Mouse (Mus musculus) ovary, postnatal 36 days (tissue): ENCODE measurements around the gene Clcn7.
"Not testable (repeated sequence)": the region's sequence is repeated elsewhere in the genome, so short reads cannot be mapped to it uniquely, and the experiment has no call there.

Experiments used
- DNase-seq: peaks from one replicate; pipeline ENCODE4 v3.0.0; 2022; ENCODE audit warnings: low spot score, mixed read lengths

The Clcn7 gene

GRCm38 (mm10) chr17:25133275-25133698, at the start of gene Clcn7:
Clcn7 (plus strand) TSS chr17:25133391.
- DNase-seq = peak; percentile 89

DNA sequence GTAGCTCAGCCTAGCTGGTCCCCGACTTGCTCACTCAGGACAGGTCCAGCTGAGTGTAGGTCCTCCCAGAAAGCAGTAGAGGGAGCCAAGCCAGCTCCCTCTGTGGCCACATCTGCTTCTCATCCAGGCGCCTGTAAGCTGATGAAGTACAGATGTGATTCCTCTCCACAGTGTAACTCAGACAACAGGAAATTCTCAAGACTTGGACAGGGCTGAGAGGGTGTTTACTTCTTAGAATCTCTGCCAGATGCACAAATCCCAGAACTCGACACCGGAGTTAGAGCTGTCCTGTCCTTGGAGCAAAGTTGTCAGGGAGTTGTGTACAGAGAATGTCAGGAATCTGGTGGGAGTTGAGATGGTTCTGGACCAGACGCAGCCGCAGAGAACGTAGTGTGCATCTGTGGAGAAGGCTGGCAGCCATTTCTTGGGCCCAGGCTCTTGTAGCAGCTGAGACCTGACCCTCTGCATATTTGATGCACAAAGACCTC, 49.7 kb upstream of the Clcn7 start, which contains the start of gene Tmem204:
Gene Tmem204 (minus strand): TSS at position 148 of the 488 bp plus-strand sequence.
- DNase-seq = peak; percentile 40

- DNase-seq = no peak
Observed at GRCm38 (mm10) chr17:25084835-25085385, 48.3 kb upstream of the Clcn7 start.

- no peak for DNase-seq
Observed at GRCm38 (mm10) chr17:25086724-25087123, 46.5 kb upstream of the Clcn7 start.

- no peak for DNase-seq
Observed at GRCm38 (mm10) chr17:25089158-25089557, 44.0 kb upstream of the Clcn7 start.

DNA sequence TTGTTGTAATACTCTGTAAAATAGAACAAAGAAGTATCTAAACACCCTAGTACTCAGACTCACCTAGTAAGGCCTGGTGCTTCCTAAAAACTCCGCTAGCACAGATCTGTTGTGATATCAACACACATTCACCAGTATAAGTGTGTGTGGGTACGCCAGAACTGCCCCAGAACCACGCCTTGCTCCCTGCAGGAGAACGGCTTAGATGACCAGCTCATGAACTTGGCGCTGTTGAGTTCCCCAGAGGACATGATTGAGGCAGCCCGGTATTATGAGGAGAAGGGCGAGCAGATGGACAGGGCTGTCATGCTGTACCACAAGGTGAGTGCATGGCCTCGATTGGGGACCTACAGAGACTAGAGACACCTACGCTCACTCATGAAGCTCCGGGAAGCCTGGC, 42.7 kb upstream of the Clcn7 start:
- no peak for DNase-seq

GRCm38 (mm10) chr17:25096221-25096620, 37.0 kb upstream of the Clcn7 start:
- no peak for DNase-seq

DNA sequence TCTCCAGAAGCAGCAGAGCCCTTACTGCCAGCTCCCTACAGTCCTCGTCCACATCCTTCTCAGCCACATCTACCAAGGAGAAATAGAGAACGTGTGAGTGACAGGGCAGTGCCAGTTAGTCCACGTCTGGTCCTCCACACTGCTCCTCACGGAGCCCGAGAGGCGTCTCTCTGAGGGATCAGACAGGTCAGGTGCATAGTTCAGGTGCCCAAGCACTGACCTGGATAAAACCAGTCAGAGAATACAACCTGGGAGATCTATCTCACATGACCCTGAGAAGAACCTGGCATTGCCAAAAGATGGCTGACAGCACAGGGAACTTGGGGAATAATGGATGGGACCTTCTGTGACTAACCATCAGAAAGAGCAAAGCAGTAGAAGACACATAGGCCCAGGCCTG, 33.1 kb upstream of the Clcn7 start:
- no peak for DNase-seq

GRCm38 (mm10) chr17:25101338-25101737, 31.9 kb upstream of the Clcn7 start:
- no peak for DNase-seq

- no peak for DNase-seq
Observed at GRCm38 (mm10) chr17:25107786-25108185, 25.4 kb upstream of the Clcn7 start.

DNA sequence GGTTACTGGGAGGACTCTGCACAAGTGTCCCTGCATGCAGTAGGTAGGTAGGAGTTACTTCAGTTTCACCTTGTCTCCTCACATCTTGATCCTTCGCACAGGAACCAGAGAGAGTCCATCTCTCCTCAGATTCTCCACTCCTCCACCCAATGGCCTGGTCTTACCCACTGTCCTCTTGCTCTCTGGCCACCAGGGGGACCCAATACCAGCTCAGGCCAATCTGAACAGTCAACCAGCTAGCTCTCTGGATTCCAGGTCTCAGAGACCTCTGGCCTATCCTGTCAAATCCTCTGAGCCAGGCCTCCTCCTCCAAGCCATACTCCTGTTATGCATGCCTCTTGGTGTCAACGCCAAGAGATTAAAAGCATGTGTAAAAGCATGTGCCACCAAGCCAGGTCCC, 23.6 kb upstream of the Clcn7 start:
- peak; percentile 25 for DNase-seq

- DNase-seq = no peak
Observed at GRCm38 (mm10) chr17:25110590-25110989, 22.6 kb upstream of the Clcn7 start.

DNA sequence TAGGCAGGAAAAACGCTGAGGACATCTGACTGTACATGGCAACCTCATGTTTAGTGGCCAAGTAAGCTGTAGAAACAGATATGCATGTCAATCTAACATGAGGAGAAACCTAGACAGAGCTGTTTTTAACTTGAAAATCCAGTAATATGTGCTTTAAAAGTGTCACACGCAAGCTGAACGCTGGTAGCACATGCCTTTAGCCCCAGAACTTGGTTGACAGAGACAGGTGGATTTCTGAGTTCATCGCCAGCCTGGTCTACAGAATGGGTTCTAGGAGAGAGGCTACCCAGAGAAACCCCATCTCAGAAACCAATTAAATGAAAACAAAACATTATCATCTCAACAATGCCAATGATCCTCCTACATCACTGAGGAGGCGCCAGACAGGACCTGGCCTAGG, 22.0 kb upstream of the Clcn7 start:
- DNase-seq = no peak

DNA sequence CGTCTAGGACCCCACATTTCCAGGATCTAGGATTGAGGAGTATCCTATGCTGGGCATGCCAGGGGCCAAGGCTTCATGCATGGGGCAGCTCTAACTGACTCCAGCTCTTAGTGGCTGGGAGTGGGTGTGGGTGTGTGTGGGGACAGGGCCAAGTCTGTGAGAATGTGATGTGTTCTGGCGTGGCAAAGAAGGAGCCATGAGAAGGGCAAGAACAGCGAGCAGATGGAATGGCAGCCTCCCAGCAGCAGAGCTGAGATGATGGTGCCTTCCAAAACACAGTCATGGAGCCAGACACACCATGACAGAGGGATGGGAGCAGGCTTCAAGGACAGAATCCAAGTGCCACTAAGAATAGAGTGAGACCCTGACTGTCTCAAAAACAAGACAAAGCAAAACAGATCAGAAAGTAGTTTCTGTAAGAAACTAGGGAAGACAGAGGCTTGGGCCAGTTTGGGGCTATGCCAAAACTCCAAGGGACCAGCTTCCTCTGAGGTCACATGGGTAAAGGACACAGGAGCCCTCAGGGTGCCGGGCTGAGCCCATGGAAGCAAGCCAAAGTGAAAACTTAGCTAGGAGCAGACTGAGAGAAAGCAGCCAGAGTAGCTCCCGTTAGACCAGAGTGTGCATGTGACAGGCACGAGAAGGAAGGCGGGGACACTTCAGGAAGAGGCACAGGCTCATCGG, 21.3 kb upstream of the Clcn7 start:
- peak; percentile 23 for DNase-seq

DNA sequence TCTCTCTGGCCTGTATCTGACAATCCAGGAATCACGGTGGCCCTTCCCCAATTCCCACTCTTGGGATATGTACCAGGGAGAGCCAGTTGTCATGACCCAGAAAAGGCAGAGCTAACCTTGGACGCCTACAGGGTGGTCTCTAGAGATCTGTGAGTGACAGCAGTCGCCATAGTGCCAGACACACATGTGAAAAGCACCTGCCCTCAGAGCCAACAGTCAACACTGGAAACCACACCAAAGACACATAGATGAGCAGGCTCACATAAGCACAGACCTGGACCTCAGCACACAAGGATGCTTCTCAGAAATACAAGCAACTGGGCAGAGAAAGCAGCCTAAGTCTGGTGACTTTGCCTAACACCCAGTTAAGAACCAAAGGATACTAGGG, 20.8 kb upstream of the Clcn7 start:
- no peak for DNase-seq

DNA sequence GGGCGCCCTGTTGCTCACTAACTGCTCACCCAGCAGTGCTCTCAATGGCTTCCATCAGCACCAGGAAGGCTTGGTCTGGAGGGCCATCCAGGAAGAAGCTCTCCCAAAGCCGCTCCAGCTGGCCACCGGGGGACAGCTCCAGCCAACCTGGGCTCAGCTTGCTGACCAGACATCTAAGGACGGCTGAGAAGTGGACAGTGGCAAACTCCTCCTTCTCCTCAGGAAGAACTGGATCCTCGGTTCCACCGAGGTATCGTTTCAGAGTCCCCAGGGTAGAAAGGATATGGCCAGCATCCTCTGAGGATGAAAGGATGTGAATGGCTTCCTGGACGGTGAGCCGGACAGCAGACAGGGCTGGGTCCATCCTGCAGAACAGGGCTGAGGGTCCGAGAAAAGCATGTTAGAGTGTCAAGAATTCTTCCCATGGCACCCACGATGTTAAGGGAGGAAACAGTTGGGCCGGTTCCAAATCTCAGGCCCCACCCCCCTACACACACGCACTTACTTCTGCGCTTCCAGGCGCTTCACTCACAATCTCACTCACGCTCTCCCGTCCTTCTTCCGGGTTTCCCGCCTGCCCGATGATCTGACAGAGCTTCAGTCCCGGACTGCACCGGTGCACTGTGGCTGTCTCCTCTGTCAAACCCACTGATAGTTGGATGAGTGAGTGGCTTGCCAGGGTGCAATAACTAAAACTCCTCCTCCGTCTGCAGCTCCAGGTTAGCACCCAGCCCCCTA, 18.1 kb upstream of the Clcn7 start:
- no peak for DNase-seq

- peak; percentile 93 for DNase-seq
Observed at GRCm38 (mm10) chr17:25115664-25116432, 17.3 kb upstream of the Clcn7 start, which contains the start of gene Telo2. Telo2 (minus strand) TSS chr17:25115967.

DNA sequence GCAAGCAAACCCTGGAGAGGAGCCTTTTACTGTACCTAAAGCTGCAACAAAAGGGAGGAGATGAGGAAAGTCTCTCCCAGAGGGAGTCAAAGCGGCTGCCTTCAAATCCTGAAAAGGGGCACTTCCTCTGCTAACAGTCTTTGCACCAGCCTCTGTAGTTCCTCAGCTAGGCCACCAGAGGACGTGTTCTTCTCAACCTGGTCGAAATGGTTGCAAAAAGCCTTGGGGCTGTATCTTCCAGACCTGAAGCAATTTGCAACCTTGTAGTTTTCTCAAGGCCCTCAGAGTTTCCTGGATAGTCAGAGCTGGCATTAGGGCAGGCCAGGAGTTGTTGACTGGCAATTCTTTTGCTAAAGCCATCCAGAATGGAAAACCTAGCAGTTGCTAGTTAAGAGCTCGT, 15.9 kb upstream of the Clcn7 start:
- no peak for DNase-seq

DNA sequence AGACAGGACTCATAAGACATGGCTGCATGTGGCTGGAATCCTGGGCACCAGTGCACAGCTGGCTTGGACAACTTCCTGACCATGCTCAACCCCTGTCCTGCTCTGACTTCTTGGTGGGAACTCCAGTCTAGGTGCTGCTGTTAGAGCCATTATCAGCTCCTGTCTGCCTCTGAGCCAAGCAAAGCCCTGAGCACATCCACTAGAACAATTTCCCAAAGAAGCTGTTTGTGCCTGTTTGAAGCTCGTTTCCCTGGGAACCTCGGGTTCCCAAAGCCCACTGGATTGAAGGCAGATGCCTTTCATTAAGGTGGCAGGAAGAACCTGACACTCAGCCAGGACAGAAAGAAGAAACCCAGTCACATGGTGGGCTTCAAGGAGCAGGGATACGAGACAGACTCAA, 12.8 kb upstream of the Clcn7 start, which contains the start of gene Ptx4:
Gene Ptx4 (plus strand): TSS at position 355 of the 400 bp plus-strand sequence.
- no peak for DNase-seq

DNA sequence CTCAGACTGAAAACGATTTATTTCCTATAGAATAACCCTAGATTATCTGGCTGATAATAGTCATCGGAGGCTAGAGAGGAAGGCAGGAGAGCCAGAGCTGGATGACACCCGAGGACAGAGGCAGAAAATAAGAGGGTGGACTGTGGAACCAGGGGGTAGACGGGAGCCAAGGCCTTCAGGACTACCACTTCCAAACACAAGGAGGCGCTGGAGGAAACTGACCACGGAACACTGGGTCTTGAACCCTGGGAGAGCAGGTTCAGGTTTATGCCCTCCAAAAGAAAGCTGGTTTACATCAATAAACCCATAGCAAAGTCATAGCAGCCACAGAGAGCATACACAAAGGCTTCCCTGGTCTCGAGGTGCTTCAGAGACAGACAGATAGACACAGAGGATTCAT, 9.2 kb upstream of the Clcn7 start:
- no peak for DNase-seq

DNA sequence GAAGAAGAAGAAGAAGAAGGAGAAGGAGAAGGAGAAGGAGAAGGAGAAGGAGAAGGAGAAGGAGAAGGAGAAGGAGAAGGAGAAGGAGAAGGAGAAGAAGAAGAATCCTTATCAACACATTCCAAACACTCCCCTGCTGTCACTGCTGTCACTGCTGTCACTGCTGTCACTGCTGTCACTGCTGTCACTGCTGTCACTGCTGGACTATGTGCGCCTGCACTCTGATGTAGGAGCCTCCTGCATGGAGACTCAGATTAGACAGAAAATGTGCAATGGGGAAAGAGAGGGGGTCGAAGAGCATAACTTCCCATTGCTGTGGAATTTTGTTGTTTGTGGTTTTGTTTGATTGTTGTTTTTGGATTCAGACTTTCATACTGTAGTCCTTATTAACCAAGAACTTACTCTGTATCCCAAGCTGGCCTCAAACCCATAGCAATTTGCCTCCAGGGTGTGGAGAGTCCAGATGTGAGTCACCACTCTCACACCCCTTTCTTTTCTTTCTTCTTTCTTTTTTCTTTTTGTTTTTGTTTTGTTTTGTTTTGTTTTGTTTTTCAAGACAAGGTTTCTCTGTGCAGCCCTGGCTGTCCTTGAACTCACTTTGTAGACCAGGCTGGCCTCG, 7.6 kb upstream of the Clcn7 start:
- not testable (repeated sequence) for DNase-seq

DNA sequence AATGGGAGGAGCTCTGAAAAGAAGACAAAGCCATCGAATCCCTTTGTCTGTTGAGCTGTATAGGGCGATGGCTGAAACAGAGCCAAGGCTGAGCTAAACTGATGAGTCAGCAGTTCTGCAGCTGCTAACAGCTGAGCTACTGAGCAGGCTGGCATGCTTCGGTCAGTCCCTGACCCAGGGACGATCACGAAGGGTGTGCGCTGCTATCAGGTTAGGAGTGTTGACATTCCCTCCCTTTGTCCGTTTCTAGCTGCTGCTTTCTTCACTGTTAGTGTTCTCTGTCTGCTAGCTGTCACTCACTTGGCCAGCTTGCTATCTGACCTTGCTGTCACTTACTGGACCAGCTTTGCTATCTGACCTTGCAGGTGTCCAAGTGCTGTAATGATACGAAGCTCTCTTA, 6.1 kb upstream of the Clcn7 start:
- DNase-seq = no peak
